In the genomic region with DNA sequence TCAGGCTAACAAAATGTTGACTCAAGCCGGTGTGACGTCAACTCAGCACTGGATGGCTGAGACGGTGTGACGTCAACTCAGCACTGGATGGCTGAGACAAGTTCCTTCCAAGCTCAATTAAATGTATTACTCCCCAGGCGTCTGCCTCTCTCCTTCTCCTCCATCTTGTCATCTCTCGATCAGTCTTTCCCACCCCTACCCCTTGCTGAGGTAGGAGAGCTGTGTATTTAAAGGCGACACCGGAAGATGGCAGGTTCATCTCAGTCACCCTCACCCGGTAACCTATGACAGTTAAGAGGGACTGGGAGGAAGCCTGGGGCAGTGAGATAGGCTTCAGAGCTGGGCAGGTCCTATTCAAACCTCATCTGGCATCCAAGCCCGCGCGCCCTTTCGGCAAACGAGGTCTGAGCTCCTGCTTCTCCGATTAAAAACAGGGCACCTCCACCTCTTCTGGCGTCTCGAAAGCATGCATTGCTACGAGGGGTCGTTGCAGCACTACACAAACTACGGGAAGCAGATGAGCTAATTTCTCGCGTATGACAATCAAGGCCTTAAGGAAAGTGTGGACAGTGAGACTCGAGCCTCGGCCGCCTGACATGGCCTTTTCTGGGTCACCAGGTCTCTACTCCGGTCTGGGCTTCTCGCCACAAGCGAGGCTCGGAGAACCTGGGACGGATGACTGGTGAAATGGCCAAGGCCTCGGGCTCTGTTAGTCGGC, we compare ENCODE assay signal across 8 mouse cellular contexts. TPM values are rescaled to one million over a fixed set of nuclear protein-coding genes. Genes with fewer than 3 reads are reported as not detected.
A peak's percentile ranks its signal among the peaks of the same experiment; 100 is the strongest.
DNase-seq lines count a peak whose midpoint lies in the region; ATAC-seq and TF ChIP-seq lines count a peak whose summit lies in the region.

No protein-coding gene starts in this region.

- peak overlapping the region; percentile 61 to 98 (median 78) for H3K4me3 ChIP-seq in CH12.LX (replicated peaks in 1 of 3; ENCODE audit: low read depth in 2 of 3, low read length in 2 of 3, poor library complexity in 1 of 3)
- peak overlapping the region; percentile 67 for H3K4me3 ChIP-seq in embryonic facial prominence, embryonic 11.5 days (ENCODE audit: low read depth, low read length)
- H3K4me3 ChIP-seq in hindbrain, embryonic 15.5 days, result peak overlapping the region; percentile 80
- peak overlapping the region; percentile 97 for H3K4me3 ChIP-seq in megakaryocyte, embryonic 14.5 days (replicated peaks)

- no peak for TF ChIP-seq POLR2A in CH12.LX (IDR thresholded peaks at IDR 0.05; ENCODE audit: low read depth, low read length)

- TF ChIP-seq CTCF in CH12.LX (conservative IDR thresholded peaks at IDR 0.05 in 1 of 2, IDR thresholded peaks at IDR 0.05 in 1 of 2; ENCODE audit: low read depth in 2 of 2, low read length in 2 of 2), result no peak

- TF ChIP-seq EP300 in CH12.LX (IDR thresholded peaks at IDR 0.05; ENCODE audit: low read length), result no peak

- peak overlapping the region; percentile 94 for H3K4me2 ChIP-seq in CH12.LX (ENCODE audit: insufficient read depth, low read depth, poor library complexity, severe bottlenecking)
- H3K4me2 ChIP-seq in embryonic facial prominence, embryonic 11.5 days (ENCODE audit: low read depth, low read length), result peak overlapping the region; percentile 64
- H3K4me2 ChIP-seq in hindbrain, embryonic 15.5 days, result peak overlapping the region; percentile 98

- dilution Hi-C loops in CH12.LX (cut with MboI; ENCODE audit: extremely low pct_ligation_motif_present, extremely low pct_unique_long_range_greater_than_20kb, low sequenced_read_pairs), result no loop called here

- peaks cover 13 to 35% of the 10 kb centered on the region in 2 experiments for H3K4me1 ChIP-seq in CH12.LX (ENCODE audit: control insufficient read depth in 1 of 2, insufficient read depth in 2 of 2)
- H3K4me1 ChIP-seq in embryonic facial prominence, embryonic 11.5 days (ENCODE audit: control insufficient read depth, insufficient read depth, low read length), result peaks cover 2% of the 10 kb centered on the region; the same call in 1 of the 2 replicates
- peaks cover 9% of the 10 kb centered on the region for H3K4me1 ChIP-seq in hindbrain, embryonic 15.5 days (replicated peaks)
- H3K4me1 ChIP-seq in megakaryocyte, embryonic 14.5 days, result peaks cover 78% of the 10 kb centered on the region

- H3K36me3 ChIP-seq in CH12.LX (replicated peaks in 1 of 2; ENCODE audit: control insufficient read depth in 1 of 2, insufficient read depth in 1 of 2, low read length in 1 of 2), result peaks cover 0 to 14% of the 10 kb centered on the region in 2 experiments
- H3K36me3 ChIP-seq in embryonic facial prominence, embryonic 11.5 days (replicated peaks; ENCODE audit: control insufficient read depth, insufficient read depth, low read depth, low read length), result no peaks in the 10 kb centered on the region
- H3K36me3 ChIP-seq in hindbrain, embryonic 15.5 days, result no peaks in the 10 kb centered on the region
- peaks cover 7% of the 10 kb centered on the region for H3K36me3 ChIP-seq in megakaryocyte, embryonic 14.5 days (replicated peaks; ENCODE audit: low read length)
- no peaks in the 10 kb centered on the region for H3K36me3 ChIP-seq in splenic B cell, adult 2 months (ENCODE audit: control insufficient read depth, insufficient read depth, low read length, poor library complexity, severe bottlenecking)

- ATAC-seq in embryonic facial prominence, embryonic 11.5 days (replicated peaks; ENCODE audit: insufficient number of reproducible peaks, low FRiP score, low TSS enrichment, low read depth), result no peak
- ATAC-seq in hindbrain, embryonic 15.5 days (ENCODE audit: low FRiP score, low read depth), result no peak

- 1% methylated on average over 32 of the region's 32 CpGs for WGBS in embryonic facial prominence, embryonic 11.5 days
- WGBS in hindbrain, embryonic 15.5 days, result 2% methylated on average over 32 of the region's 32 CpGs

- no peak for TF ChIP-seq RAD21 in CH12.LX (IDR thresholded peaks at IDR 0.05; ENCODE audit: low read depth, low read length)

- peak overlapping the region; percentile 22 for H3K27ac ChIP-seq in CH12.LX (ENCODE audit: insufficient read depth, low read depth)
- no peak overlapping the region for H3K27ac ChIP-seq in embryonic facial prominence, embryonic 11.5 days (replicated peaks; ENCODE audit: low read depth, low read length)
- H3K27ac ChIP-seq in hindbrain, embryonic 15.5 days (replicated peaks), result 0 out of 2 replicates have a peak overlapping the region, but pooled peaks have one; percentile 54

- in situ Hi-C loops in CH12.LX (cut with MboI; ENCODE audit: low pct_ligation_motif_present, low pct_unique_long_range_greater_than_20kb, low sequenced_read_pairs), result no loop called here

- peaks cover 1% of the 10 kb centered on the region for H3K27me3 ChIP-seq in CH12.LX (replicated peaks)
- H3K27me3 ChIP-seq in embryonic facial prominence, embryonic 11.5 days (ENCODE audit: control insufficient read depth, insufficient read depth, low read length), result no peaks in the 10 kb centered on the region
- no peaks in the 10 kb centered on the region for H3K27me3 ChIP-seq in hindbrain, embryonic 15.5 days
- no peaks in the 10 kb centered on the region for H3K27me3 ChIP-seq in megakaryocyte, embryonic 14.5 days (replicated peaks)
- no peaks in the 10 kb centered on the region for H3K27me3 ChIP-seq in splenic B cell, adult 2 months (ENCODE audit: control insufficient read depth, insufficient read depth, low read length, poor library complexity, severe bottlenecking)

- H3K9me3 ChIP-seq in CH12.LX (replicated peaks; ENCODE audit: low read length), result no peaks in the 10 kb centered on the region
- H3K9me3 ChIP-seq in embryonic facial prominence, embryonic 11.5 days (replicated peaks; ENCODE audit: control insufficient read depth, low read length), result no peaks in the 10 kb centered on the region
- H3K9me3 ChIP-seq in hindbrain, embryonic 15.5 days, result no peaks in the 10 kb centered on the region
- no peaks in the 10 kb centered on the region for H3K9me3 ChIP-seq in megakaryocyte, embryonic 14.5 days

- DNase-seq in cerebellum, adult 9-10 months, result peak; percentile 20
- DNase-seq in cerebellum, adult 11 months, result no peak
- peak; percentile 81 for DNase-seq in CH12.LX (ENCODE audit: extremely low read depth)
- DNase-seq in embryonic facial prominence, embryonic 11.5 days (ENCODE audit: low spot score), result peak; percentile 64
- DNase-seq in splenic B cell, adult 2 months (ENCODE audit: low read depth, low spot score), result peak; percentile 75
- DNase-seq in gastrocnemius, postnatal 4 days (ENCODE audit: low spot score in 2 of 2), result no peak

- peaks cover 49% of the 10 kb centered on the region for H3K79me2 ChIP-seq in CH12.LX (replicated peaks; ENCODE audit: control insufficient read depth, extremely low read depth, insufficient read depth, poor library complexity, severe bottlenecking)

- H3K9ac ChIP-seq in CH12.LX (ENCODE audit: insufficient read depth, low read depth), result peak overlapping the region; percentile 84
- peak overlapping the region; percentile 77 for H3K9ac ChIP-seq in embryonic facial prominence, embryonic 11.5 days (replicated peaks; ENCODE audit: low read length)
- peak overlapping the region; percentile 64 for H3K9ac ChIP-seq in hindbrain, embryonic 15.5 days

TF ChIP-seq in CH12.LX, 34 proteins besides CTCF, POLR2A, EP300 and RAD21:
- no peak; the same call in 1 of the 2 replicates for TF ChIP-seq ELF1 (IDR thresholded peaks at IDR 0.05; ENCODE audit: low read depth, low read length)
- peak; percentile 82 for TF ChIP-seq GABPA (IDR thresholded peaks at IDR 0.05; ENCODE audit: insufficient replicate concordance, low read depth, low read length)
- no peak for TF ChIP-seq JUN (IDR thresholded peaks at IDR 0.05; ENCODE audit: insufficient read depth, low read depth, low read length)
- no peak for TF ChIP-seq JUND (conservative IDR thresholded peaks at IDR 0.05; ENCODE audit: low read depth, low read length)
- no peak for TF ChIP-seq CHD2 (IDR thresholded peaks at IDR 0.05; ENCODE audit: low read length)

RNA-seq across cellular contexts. Expression of gene Blm, which starts 0.5 kb away (rescaled TPM):
- total RNA-seq in CH12.LX (2012; rRNA removed) (24.1 and 25.6 TPM in 2 replicates), CH12.LX (2014; rRNA removed) (36.4 and 41.4 TPM in 2 replicates)
- 56.2 TPM in 2 replicates for polyA plus RNA-seq in CH12.LX (2012; ENCODE audit: insufficient read length, low read depth)
- polyA plus RNA-seq in embryonic facial prominence, embryonic 11.5 days (2014; fragmentation: Nextera tagmentation; extraction: Ambion mirVana), result 40.1 and 45.9 TPM in 2 replicates
- 8.9 and 9.0 TPM in 2 replicates for polyA plus RNA-seq in hindbrain, embryonic 15.5 days (2015; fragmentation: Nextera tagmentation; extraction: Ambion mirVana)
- 2.4 and 150 TPM in 2 replicates for polyA plus RNA-seq in megakaryocyte, embryonic 14.5 days (2012; ENCODE audit: insufficient read depth, low replicate concordance)
- total RNA-seq in gastrocnemius, postnatal 4 days (2021), result 10 to 100 TPM in 1 of 2 experiments, 1 to 10 TPM in 1; 8.3 to 10.7 TPM

Comparison
In these comparisons a context has a peak if more than half of its experiments do, and no peak if none do; other contexts are left out.
1. DNase-seq: peak in cerebellum, adult 9-10 months (single experiment), CH12.LX (single experiment), embryonic facial prominence, embryonic 11.5 days (single experiment) and splenic B cell, adult 2 months (single experiment); none in cerebellum, adult 11 months (single experiment) and gastrocnemius, postnatal 4 days (0 of 2).
2. Peak in every context shown above with its lines, with median percentiles within 50 percentile points of each other: H3K4me2 ChIP-seq, H3K4me3 ChIP-seq and H3K9ac ChIP-seq.